Mouse (Mus musculus) natural killer cell, adult 2 months (primary cell): Measurements from ENCODE around the gene Izumo2.
"Not testable (repeated sequence)": the region's sequence is repeated elsewhere in the genome, so short reads cannot be mapped to it uniquely, and the experiment has no call there.

Source experiments
- DNase-seq, 2 experiments: peaks; one replicate each; pipeline ENCODE4 v3.0.0; 2022; ENCODE audit warnings: low spot score in 2 of 2

Izumo2 gene

GRCm38 (mm10) chr7:44697980-44698379, 10.6 kb upstream of the Izumo2 start:
- no peak for DNase-seq

GRCm38 (mm10) chr7:44701921-44702320, 6.6 kb upstream of the Izumo2 start:
- no peak for DNase-seq

GRCm38 (mm10) chr7:44702985-44703384, 5.6 kb upstream of the Izumo2 start:
- DNase-seq = no peak

- peak in 1 of 2 experiments; percentile 25 for DNase-seq
These were observed 4.2 kb upstream of the Izumo2 start for GRCm38 (mm10) chr7:44704363-44704762.

- DNase-seq = no peak
These were observed 3.5 kb upstream of the Izumo2 start for GRCm38 (mm10) chr7:44705086-44705485.

DNA sequence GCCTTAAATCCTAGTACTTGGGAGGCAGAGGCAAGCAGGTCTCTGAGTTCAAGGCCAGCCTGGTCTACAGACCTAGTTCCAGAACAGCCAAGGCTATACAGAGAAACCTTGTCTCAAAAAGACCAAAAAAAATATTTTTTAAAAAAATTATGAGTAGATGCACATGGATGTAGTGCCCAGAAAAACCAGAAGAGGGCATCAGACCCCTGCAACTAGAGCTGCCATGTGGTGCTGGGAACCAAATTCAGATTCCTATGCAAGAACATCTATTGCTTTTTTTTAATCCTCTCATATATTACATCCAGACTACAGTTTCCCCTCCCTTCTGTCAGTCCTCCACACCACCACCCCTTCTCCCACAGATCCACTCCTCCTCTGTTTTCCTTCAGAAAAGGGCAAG, 2.2 kb upstream of the Izumo2 start:
- DNase-seq = no peak

DNA sequence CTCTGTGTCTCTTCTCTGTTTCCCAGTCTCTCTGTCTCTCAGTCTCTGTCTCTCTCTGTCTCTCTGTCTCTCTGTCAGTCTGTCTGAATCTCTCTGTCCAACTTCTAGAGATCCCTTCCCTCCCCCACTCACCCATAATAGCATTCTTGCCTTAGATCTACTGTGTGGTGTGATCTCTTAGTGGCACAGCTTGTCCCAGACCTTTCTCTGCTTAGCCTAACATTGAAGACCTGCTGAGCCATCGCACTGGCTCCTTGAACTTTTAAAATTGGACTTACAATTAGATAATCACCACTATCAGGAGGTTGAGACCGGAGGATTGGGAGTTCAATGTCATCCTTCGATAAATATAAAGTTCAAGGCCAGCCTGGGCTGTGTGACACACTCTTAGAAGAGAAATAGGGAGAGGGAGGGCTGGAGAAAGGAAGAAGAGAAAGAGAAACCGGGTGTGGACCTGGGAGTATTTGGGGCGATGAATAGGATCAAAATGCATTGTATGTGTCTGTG, 1.3 kb upstream of the Izumo2 start:
- DNase-seq = no peak

DNA sequence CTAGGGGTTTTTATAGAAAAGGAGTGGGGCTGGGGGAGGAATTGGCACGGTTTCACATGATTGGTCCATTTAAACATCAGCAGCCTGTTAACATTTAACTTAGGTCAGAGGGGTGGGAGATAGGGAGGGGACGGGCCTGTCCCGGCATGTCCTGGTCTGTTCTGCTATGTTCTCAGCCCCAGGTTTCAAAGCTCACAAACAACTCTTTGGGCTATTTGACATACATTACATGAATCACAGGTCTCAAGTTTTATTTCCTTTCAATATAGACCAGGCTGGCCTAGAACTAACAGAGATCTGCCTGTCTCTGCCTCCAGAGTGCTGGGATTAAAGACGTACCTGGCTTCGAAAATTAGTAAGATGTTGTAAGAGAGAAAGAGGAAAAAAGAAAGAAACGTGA, 449 bp upstream of the Izumo2 start:
- not testable (repeated sequence) for DNase-seq

GRCm38 (mm10) chr7:44709881-44710280, 1.3 kb downstream of the Izumo2 start:
- DNase-seq = no peak

DNA sequence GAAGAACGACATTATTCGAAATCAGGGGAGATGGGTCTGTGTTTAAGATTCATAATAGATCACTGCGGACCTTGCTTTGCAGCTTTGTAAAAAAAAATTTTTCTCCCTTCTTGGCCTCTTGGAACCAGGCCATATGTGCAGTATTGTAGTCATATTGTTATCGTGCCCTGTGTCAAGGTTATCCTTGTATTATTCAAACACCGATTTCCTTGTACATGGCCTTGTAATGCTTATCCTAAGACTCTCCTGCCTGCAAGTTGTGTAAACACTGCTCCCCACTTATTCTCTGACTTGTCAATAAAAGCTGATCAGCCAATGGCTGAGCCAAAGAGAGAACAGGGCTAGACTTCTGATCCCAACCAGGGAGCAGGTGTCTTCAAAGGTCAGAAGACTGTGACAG, 13.5 kb downstream of the Izumo2 start:
- no peak for DNase-seq

DNA sequence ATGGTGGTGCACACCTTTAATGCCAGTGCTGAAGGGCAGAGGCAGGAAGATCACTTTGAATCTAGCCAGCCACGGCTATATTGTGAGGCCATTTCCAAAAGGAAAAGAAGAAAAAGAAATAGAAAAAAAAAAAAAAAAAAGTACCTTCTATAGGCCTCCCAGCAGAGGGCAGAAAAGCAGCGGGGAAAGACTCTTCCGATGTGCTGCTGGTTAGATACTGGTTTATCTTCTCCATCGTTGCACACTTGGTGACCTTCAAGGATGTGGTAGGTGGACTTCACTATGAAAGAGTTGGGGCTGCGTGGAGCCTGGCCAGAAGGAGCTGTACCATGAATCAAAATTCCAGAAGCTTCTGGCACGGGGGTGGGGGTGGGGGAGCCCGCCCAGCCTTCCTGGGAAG, 15.8 kb downstream of the Izumo2 start:
- peak in 1 of 2 experiments; percentile 33 for DNase-seq

GRCm38 (mm10) chr7:44726343-44726742, 17.8 kb downstream of the Izumo2 start:
- peak; percentile 24 to 47 for DNase-seq

DNA sequence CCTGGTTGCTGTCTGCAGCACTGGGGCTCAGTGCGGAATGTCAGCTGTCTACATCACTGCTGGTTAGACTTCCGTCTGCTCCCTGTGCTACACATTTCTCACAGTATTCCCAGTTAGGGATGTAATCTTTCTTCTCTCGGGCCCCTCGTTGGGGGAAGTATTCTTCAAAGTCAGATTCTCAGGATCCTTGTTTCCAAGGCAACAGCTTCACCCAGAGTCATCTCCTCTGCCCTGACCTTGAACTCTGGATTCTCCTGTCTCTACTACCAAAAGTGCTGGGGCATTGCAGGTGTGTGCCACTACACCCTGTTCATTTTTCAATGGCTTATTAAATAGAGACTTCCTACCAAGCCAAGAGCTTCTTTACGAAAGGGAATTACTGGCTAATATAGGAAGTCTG, 18.6 kb downstream of the Izumo2 start:
- no peak for DNase-seq

DNA sequence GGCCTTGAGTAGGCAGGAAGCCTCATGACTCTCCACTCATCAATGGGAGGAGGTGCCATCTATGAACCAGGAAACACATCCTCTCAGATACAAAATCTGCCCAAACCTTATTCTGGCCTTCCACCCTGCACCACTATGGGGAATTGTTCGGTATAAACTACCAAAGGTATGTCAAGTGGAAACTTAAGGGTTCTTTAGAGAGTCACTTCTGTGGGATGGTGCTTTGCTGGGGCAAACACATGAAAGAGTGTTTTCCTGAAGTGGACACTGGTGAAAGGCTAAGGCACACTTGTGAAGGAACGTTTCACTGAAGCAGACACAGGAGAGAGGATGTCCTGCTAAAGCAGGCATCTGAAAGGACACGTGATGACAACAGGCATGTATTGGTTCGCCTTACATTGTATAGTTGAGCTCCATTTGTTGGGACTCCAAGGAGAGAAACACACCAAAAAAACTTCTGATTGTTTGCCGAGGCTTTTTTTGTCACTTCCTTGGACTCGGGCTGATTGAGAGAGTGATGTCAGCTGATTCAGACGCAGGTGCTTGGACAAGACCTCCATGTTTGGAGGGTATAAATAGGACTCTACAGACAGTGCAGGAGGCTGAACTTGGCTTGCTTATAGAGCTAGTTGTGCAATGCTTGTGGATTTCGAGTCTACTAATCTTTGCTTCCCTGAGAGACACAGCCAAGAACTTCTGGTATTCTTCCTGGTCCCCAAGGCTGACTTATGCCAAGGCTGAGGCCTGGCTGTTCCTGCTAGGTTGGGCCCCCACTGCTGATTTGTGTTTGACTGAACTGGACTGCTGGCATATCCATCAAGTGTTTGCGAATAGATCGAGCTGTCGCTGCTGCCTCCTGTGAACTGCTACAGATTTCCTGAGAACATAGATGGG, 19.8 kb downstream of the Izumo2 start:
- DNase-seq = no peak

GRCm38 (mm10) chr7:44733723-44734122, 25.2 kb downstream of the Izumo2 start:
- no peak for DNase-seq

GRCm38 (mm10) chr7:44741361-44741760, 32.8 kb downstream of the Izumo2 start:
- peak; percentile 42 to 67 for DNase-seq

DNA sequence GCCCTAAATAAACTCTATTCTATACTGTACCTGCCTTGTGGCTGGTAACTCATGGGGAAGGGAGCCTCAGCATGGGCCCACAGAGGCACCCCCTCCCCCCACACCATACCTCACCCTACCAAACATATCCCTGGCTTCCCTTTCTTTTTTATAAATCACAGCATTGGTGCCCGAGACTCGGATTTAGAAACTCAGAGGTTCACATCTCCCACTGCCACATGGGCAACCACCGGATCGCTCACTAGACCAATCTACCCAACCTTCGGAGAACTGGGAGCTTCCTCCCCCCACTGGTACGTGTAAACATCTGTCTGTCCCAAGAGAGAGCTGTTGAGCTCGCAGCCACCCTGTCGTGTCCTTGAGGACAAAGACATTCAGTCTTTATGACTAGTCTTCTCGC, 35.7 kb downstream of the Izumo2 start:
- DNase-seq = no peak

DNA sequence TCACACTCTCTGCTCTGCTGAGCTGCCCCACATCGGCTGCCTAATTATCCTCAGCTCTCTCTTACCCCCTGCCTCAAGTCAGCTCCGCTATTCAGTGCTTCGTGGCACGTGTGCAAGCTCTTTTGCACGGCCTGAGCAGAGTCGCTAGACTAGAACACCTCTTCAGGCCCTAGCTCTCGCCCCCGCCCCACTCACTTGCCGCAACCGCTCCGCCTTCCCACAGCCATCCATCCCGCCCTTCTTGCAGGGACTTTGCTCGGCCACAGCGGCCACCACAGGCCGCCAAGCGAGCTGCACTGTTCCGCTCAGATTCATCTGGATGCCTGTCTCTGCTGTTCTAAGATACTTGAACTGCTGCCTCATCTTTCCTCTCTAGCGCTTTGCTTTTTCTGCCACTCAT, 36.5 kb downstream of the Izumo2 start:
- peak; percentile 78 to 84 for DNase-seq

- DNase-seq = no peak
These were observed 38.6 kb downstream of the Izumo2 start for GRCm38 (mm10) chr7:44747115-44747514.

DNA sequence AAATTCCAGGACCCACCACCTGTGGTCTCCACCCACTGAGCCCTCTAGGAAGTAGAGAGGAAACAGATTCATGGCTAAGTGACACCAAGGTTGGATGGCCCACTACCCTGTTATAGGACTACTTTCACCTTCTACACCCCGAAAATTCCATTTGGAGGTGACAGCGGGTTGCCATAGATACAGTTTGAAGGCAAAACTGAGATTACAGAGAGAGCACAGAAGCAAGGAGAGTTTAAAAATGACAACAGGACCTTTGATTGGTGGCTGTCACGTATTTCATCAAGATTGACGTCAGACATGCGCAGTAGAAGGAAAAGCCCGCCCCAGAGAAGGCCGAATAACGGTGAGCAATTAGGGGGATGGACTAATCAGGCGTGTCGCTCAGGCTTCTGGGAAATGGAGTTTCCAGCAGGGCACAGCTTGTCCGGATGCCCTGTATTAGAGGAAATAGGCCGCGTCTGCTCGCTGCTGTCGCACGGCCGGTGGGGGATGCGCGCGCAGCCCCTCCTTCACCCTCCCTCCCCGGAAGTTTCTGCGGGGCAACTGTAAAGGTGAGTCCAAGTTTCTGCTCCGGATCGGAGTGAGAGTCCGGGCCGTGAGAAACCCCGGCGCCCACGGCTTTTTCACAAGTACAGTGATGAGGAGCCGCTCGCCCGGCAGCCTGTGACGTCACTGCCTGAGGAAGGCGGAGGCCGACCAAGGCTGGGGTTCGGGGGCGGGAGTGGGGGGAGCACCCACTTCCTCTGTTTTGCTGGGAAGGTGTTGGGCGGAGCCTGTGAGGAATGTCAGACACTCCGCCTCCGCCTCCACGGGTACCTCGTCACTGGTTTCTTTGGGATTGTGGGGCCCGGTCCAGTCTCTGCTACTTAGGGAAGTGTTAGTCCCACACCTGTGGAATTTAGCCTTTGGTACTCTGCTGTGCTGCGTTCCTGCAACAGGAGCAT, 39.8 kb downstream of the Izumo2 start, which contains the start of gene Vrk3:
Gene Vrk3, plus strand, starts transcription at position 313 of the 944 bp plus-strand sequence.
- DNase-seq = peak; percentile 97

- not testable (repeated sequence) for DNase-seq
These were observed 42.4 kb downstream of the Izumo2 start, which contains the start of gene Zfp473 for GRCm38 (mm10) chr7:44750950-44751349. Gene Zfp473, minus strand, starts transcription at chr7:44751050.

DNA sequence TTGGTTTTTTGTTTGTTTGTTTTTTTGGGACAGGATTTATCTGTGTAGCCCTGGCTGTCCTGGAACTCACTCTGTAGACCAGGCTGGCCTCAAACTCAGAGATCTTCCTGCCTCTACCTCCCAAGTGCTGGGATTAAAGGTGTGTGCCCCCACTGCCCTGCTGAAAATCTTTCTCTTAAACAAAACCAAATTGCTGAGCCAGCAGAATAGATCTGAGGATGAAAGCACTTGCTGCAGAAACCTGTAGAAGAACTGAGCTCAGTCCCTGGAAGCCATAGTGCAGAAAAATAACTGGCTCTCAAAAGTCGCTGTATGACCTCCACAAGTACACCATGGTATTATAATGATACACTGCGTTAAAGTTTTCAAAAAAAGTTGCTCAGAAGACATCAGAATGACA, 48.6 kb downstream of the Izumo2 start:
- DNase-seq = no peak
